Mouse (Mus musculus): ENCODE results near the gene Rcl1. TPM values are rescaled to one million over a fixed set of nuclear protein-coding genes. Genes with fewer than 3 reads are reported as not detected.

The Rcl1 gene
- polyA plus RNA-seq, 1 experiment: 18.2 TPM

DNA sequence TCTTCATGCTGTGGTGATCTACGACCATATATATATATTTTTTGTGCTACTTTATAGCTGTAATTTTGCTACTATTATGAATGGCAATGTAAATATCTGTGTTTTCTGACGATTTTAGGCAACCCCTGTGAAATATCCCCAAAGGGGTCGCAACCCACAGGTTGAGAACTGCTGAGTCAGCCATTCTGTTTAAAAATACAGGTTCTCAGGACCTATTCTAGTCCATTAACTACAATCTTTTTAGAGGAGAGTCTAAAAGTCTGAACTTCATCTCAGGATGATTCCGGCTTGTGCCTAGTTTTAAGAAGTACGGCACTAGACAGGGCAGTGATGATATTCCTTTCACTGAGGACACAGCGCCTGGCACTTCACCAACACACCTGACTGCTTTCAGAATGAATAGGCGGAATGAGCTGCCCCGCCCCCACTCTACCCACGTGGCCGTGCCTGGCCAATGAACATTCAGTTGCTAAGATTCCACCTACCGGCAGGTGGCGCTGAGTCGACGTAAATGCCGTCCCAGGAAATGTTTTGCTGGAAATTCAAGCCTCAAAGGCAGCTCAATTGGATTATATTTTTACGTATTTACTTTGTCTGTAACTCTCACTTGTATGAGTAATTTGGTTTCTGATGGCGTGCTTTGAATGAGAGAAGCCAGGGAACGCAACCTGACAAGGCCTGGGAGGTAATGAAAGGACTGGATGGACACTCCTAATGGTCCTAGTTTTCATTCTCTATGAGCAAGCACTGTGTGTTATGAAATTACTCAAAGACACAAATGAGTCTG, 37.4 kb upstream of the Rcl1 start:
- peak; percentile 98 for TF ChIP-seq CTCF (IDR thresholded peaks at IDR 0.05; ENCODE audit: control insufficient read depth, insufficient read depth, low read length)
- peak; percentile 44; the same call in 1 of the 2 replicates for TF ChIP-seq POLR2A (IDR thresholded peaks at IDR 0.05; ENCODE audit: borderline replicate concordance, control insufficient read depth, low read depth, low read length)
- 6% methylated on average over 18 of the region's 18 CpGs for WGBS
- Histone ChIP-seq H3K27ac (ENCODE audit: control insufficient read depth, insufficient read depth, low read depth, low read length, poor library complexity) (peak overlapping the region; percentile 96; the same call in 1 of the 2 replicates), H3K4me3 (replicated peaks; ENCODE audit: control insufficient read depth, low read depth, low read length) (peak overlapping the region; percentile 36), H3K4me1 (ENCODE audit: control insufficient read depth, insufficient read depth, low read length) (no peaks in the 10 kb centered on the region; the same call in 1 of the 2 replicates)

DNA sequence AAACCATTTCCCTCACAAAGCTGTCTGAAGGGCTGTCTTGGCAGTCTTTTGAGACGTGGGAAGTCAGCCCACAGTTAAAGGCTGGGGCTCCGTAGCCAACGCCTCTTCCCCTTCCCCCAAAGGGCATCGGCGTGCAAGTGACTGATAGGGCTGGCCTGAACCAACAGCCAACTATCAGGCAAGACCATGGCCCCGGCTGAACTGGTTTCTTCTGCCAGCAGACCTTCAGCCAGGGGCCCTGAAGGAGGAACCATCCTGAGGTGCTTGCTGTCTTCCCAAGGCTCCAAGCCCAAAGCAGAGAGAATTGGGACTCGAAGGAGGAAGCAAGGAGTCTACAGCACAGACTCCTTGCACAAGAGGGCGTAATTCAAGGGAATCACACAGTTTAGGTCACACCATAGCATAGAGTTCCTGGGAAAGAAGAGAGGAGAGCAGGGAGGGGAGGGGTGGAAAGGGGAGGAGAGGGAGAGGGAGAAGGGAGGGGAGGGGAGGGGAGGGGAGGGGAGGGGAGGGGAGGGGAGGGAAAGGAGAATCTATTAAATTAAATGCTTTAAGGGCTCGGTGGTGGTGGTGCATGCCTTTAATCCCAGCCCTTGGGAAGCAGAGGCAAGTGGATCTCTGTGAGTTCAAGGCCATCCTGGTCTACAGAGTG, 36.6 kb upstream of the Rcl1 start:
- Histone ChIP-seq H3K4me1 (ENCODE audit: control insufficient read depth, insufficient read depth, low read length) (no peaks in the 10 kb centered on the region; the same call in 1 of the 2 replicates), H3K27ac (ENCODE audit: control insufficient read depth, insufficient read depth, low read depth, low read length, poor library complexity) (peak overlapping the region; percentile 96), H3K4me3 (replicated peaks; ENCODE audit: control insufficient read depth, low read depth, low read length) (peak overlapping the region; percentile 46)
- 5% methylated on average over 9 of the region's 9 CpGs for WGBS
- TF ChIP-seq POLR2A (IDR thresholded peaks at IDR 0.05; ENCODE audit: borderline replicate concordance, control insufficient read depth, low read depth, low read length) (no peak), CTCF (IDR thresholded peaks at IDR 0.05; ENCODE audit: control insufficient read depth, insufficient read depth, low read length) (no peak)

DNA sequence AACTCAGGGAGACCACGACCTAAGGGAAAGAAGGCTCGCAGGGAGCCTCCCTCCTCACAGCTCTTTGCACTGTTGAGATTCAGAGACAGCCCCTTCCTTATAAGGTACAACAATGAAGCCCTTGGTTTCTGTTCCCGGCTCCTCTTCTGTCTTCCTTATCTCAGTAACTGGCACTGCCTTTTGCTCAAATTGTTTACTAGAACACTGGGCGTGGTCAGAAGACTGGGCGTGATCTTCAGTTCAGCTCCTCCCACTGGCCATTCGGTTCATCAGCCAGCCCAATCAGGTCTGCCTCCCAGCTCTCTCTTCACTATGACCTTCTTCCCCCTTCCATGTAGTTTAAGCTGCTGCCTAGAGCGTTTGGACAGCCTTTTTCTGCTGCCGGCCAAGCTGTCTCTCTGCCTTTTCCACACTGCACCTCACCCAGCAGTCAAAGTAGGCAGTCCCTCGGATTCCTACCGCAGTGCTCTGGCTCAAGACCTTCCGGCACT, 34.1 kb upstream of the Rcl1 start:
- Histone ChIP-seq H3K4me3 (replicated peaks; ENCODE audit: control insufficient read depth, low read depth, low read length) (peak overlapping the region; percentile 81), H3K27ac (ENCODE audit: control insufficient read depth, insufficient read depth, low read depth, low read length, poor library complexity) (peak overlapping the region; percentile 90), H3K4me1 (ENCODE audit: control insufficient read depth, insufficient read depth, low read length) (no peaks in the 10 kb centered on the region; the same call in 1 of the 2 replicates)
- TF ChIP-seq CTCF (IDR thresholded peaks at IDR 0.05; ENCODE audit: control insufficient read depth, insufficient read depth, low read length) (no peak), POLR2A (IDR thresholded peaks at IDR 0.05; ENCODE audit: borderline replicate concordance, control insufficient read depth, low read depth, low read length) (peak; percentile 76; the same call in 1 of the 2 replicates)
- 8% methylated on average over 11 of the region's 11 CpGs for WGBS

- no peak for TF ChIP-seq POLR2A (IDR thresholded peaks at IDR 0.05; ENCODE audit: borderline replicate concordance, control insufficient read depth, low read depth, low read length)
- no peak for TF ChIP-seq CTCF (IDR thresholded peaks at IDR 0.05; ENCODE audit: control insufficient read depth, insufficient read depth, low read length)
- WGBS: 73% methylated on average over 5 of the region's 5 CpGs
- Histone ChIP-seq H3K4me3 (replicated peaks; ENCODE audit: control insufficient read depth, low read depth, low read length) (peak overlapping the region; percentile 32), H3K27ac (ENCODE audit: control insufficient read depth, insufficient read depth, low read depth, low read length, poor library complexity) (no peak overlapping the region), H3K4me1 (ENCODE audit: control insufficient read depth, insufficient read depth, low read length) (no peaks in the 10 kb centered on the region; the same call in 1 of the 2 replicates)
Measured at GRCm38 (mm10) chr19:29069195-29069594, 32.0 kb upstream of the Rcl1 start.

- TF ChIP-seq CTCF (IDR thresholded peaks at IDR 0.05; ENCODE audit: control insufficient read depth, insufficient read depth, low read length): no peak
- 82% methylated on average over 6 of the region's 6 CpGs for WGBS
- Histone ChIP-seq H3K4me1 (ENCODE audit: control insufficient read depth, insufficient read depth, low read length) (no peaks in the 10 kb centered on the region; the same call in 1 of the 2 replicates), H3K4me3 (replicated peaks; ENCODE audit: control insufficient read depth, low read depth, low read length) (no peak overlapping the region), H3K27ac (ENCODE audit: control insufficient read depth, insufficient read depth, low read depth, low read length, poor library complexity) (no peak overlapping the region)
Measured at GRCm38 (mm10) chr19:29074802-29075201, 26.4 kb upstream of the Rcl1 start.

GRCm38 (mm10) chr19:29088628-29089027, 12.5 kb upstream of the Rcl1 start:
- TF ChIP-seq CTCF (IDR thresholded peaks at IDR 0.05; ENCODE audit: control insufficient read depth, insufficient read depth, low read length) (no peak), POLR2A (IDR thresholded peaks at IDR 0.05; ENCODE audit: borderline replicate concordance, control insufficient read depth, low read depth, low read length) (no peak)
- 80% methylated on average over 6 of the region's 6 CpGs for WGBS
- H3K4me1 ChIP-seq (ENCODE audit: control insufficient read depth, insufficient read depth, low read length): no peaks in the 10 kb centered on the region

GRCm38 (mm10) chr19:29092194-29092593, 9.0 kb upstream of the Rcl1 start:
- no peak for TF ChIP-seq CTCF (IDR thresholded peaks at IDR 0.05; ENCODE audit: control insufficient read depth, insufficient read depth, low read length)
- no peak for TF ChIP-seq POLR2A (IDR thresholded peaks at IDR 0.05; ENCODE audit: borderline replicate concordance, control insufficient read depth, low read depth, low read length)
- no peak overlapping the region for H3K27ac ChIP-seq (ENCODE audit: control insufficient read depth, insufficient read depth, low read depth, low read length, poor library complexity)

More at GRCm38 (mm10) chr19:29088628-29089027, 12.5 kb upstream of the Rcl1 start:
- no peak overlapping the region for H3K27ac ChIP-seq (ENCODE audit: control insufficient read depth, insufficient read depth, low read depth, low read length, poor library complexity)
- H3K4me3 ChIP-seq (replicated peaks; ENCODE audit: control insufficient read depth, low read depth, low read length): no peak overlapping the region

GRCm38 (mm10) chr19:29099106-29099505, 2.1 kb upstream of the Rcl1 start:
- Histone ChIP-seq H3K27ac (ENCODE audit: control insufficient read depth, insufficient read depth, low read depth, low read length, poor library complexity) (no peak overlapping the region), H3K4me1 (ENCODE audit: control insufficient read depth, insufficient read depth, low read length) (no peaks in the 10 kb centered on the region; the same call in 1 of the 2 replicates), H3K4me3 (replicated peaks; ENCODE audit: control insufficient read depth, low read depth, low read length) (no peak overlapping the region)
- 62% methylated on average over 5 of the region's 5 CpGs for WGBS
- TF ChIP-seq POLR2A (IDR thresholded peaks at IDR 0.05; ENCODE audit: borderline replicate concordance, control insufficient read depth, low read depth, low read length): no peak
- TF ChIP-seq CTCF (IDR thresholded peaks at IDR 0.05; ENCODE audit: control insufficient read depth, insufficient read depth, low read length): no peak

More at GRCm38 (mm10) chr19:29092194-29092593, 9.0 kb upstream of the Rcl1 start:
- no peaks in the 10 kb centered on the region for H3K4me1 ChIP-seq (ENCODE audit: control insufficient read depth, insufficient read depth, low read length)
- H3K4me3 ChIP-seq (replicated peaks; ENCODE audit: control insufficient read depth, low read depth, low read length): no peak overlapping the region
